Mouse (Mus musculus) liver, embryonic 14.5 days (tissue): Measurements from ENCODE around the gene Sfi1. TPM values are rescaled to one million over a fixed set of nuclear protein-coding genes. Genes with fewer than 3 reads are reported as not detected.
"Not testable (repeated sequence)": the region's sequence is repeated elsewhere in the genome, so short reads cannot be mapped to it uniquely, and the experiment has no call there.

Source experiments
- ATAC-seq: fragments of 200-750 bp; cut with Nextera tagmentation; 2 replicates; pipeline ENCODE4 v1.8.0; 2017; ENCODE audit warnings: moderate number of reproducible peaks, mild to moderate bottlenecking, moderate library complexity; ENCODE audit not compliant: insufficient read depth
- DNase-seq, 3 experiments: peaks; one replicate each; pipeline ENCODE4 v3.0.0-alpha.2; 2012 to 2013; ENCODE audit warnings: low read depth in 3 of 3, low spot score in 3 of 3
- H3K27ac ChIP-seq: fragments of 300-500 bp; sonication (generic); 2 replicates; pipeline ENCODE4 v1.5.1; 2014; ENCODE audit warnings: moderate library complexity, mild to moderate bottlenecking, control low read depth, inconsistent platforms
- H3K27me3 ChIP-seq: fragments of 300-500 bp; sonication (generic); 2 replicates; pipeline ENCODE4 v1.6.1; 2014; ENCODE audit warnings: mild to moderate bottlenecking, low read length, moderate library complexity; ENCODE audit not compliant: control insufficient read depth, insufficient read depth
- H3K36me3 ChIP-seq: fragments of 300-500 bp; sonication (generic); replicated peaks from 2 replicates; pipeline ENCODE4 v1.6.1; 2014; ENCODE audit warnings: low read depth; ENCODE audit not compliant: control insufficient read depth, insufficient read depth
- H3K4me1 ChIP-seq, 2 experiments: fragments of 200-500 bp in 1 of 2; fragments of 300-500 bp in 1 of 2; sonication (generic) in 1 of 2; replicated peaks; 2 replicates each; pipeline ENCODE4 v1.6.1; 2012 to 2014; ENCODE audit warnings: antibody characterized with exemption in 1 of 2, inconsistent platforms in 1 of 2, low read length in 1 of 2; ENCODE audit not compliant: control insufficient read depth in 2 of 2, insufficient read depth in 2 of 2
- H3K4me2 ChIP-seq: fragments of 300-500 bp; sonication (generic); 2 replicates; pipeline ENCODE4 v1.6.1; 2014; ENCODE audit warnings: low read depth, mild to moderate bottlenecking, control low read depth, moderate library complexity
- H3K4me3 ChIP-seq, 2 experiments: fragments of 200-500 bp in 1 of 2; fragments of 300-500 bp in 1 of 2; sonication (generic) in 1 of 2; 2 replicates each; pipeline ENCODE4 v1.5.1; 2012 to 2014; ENCODE audit warnings: low read depth in 2 of 2, low read length in 2 of 2, mild to moderate bottlenecking in 2 of 2, control low read depth in 1 of 2, inconsistent platforms in 1 of 2, moderate library complexity in 1 of 2; ENCODE audit not compliant: insufficient read depth in 1 of 2
- H3K9ac ChIP-seq: fragments of 300-500 bp; sonication (generic); replicated peaks from 2 replicates; pipeline ENCODE4 v1.6.1; 2014; ENCODE audit warnings: mild to moderate bottlenecking, control low read depth, moderate library complexity
- H3K9me3 ChIP-seq: fragments of 300-500 bp; sonication (generic); 2 replicates; pipeline ENCODE4 v1.6.1; 2016; ENCODE audit warnings: low read length, mixed read lengths; ENCODE audit not compliant: control insufficient read depth
- CTCF ChIP-seq: IDR thresholded peaks from 2 replicates; pipeline ENCODE4 v1.5.1; 2016; ENCODE audit warnings: antibody characterized with exemption, low read depth, control low read depth
- EP300 ChIP-seq: IDR thresholded peaks from 2 replicates; pipeline ENCODE4 v1.6.1; 2016; ENCODE audit warnings: antibody characterized with exemption, low read depth
- WGBS: fragments of 180-500 bp; shearing (Covaris S2); extraction: QIAGEN DNeasy Blood & Tissue Kit; methylation state at CpG from one replicate; pipeline ENCODE4 v1.1.7; 2014; ENCODE audit not compliant: insufficient replicate concordance; 5-methylcytosine and 5-hydroxymethylcytosine counted together
- polyA plus RNA-seq, 2 experiments: library from polyadenylated mRNA; depleted of rRNA in 1 of 2; stranded (reverse) in 1 of 2; unstranded in 1 of 2; fragments of >200 nt; fragmentation: Nextera tagmentation in 1 of 2; extraction: Ambion mirVana in 1 of 2; gene quantifications; 2 replicates each; pipeline versions ENCODE4 v1.2.1 to v1.2.3; 2012 to 2014

Sfi1 gene
- polyA plus RNA-seq, 2 experiments, result 1.7 to 5.4 TPM

GRCm38 (mm10) chr11:3202781-3203441 lies 9.6 kb upstream of the Sfi1 start:
- WGBS, result 0% methylated on average over 33 of the region's 57 CpGs
- DNase-seq (peak in 2 of 3 experiments; percentile 26 to 35), ATAC-seq (peak; percentile 68)
- Histone ChIP-seq H3K36me3 (peaks cover 30% of the 10 kb centered on the region), H3K27ac (no peak overlapping the region; the same call in 1 of the 2 replicates), H3K4me1 (peaks cover 0 to 5% of the 10 kb centered on the region in 2 experiments; a peak in 2 of 4 replicates), H3K4me2 (peak overlapping the region; percentile 63), H3K27me3 (no peaks in the 10 kb centered on the region), H3K9me3 (no peaks in the 10 kb centered on the region), H3K4me3 (peak overlapping the region; percentile 61 to 78), H3K9ac (peak overlapping the region; percentile 71)
- no peak for TF ChIP-seq EP300
- no peak for TF ChIP-seq CTCF

- Histone ChIP-seq H3K4me3 (peak within 1 kb of the TSS; percentile 61 to 78), H3K4me2 (peak within 1 kb of the TSS; percentile 63)
- DNase-seq, result peak; percentile 68 to 72 (median 68)
These were observed 9.0 kb upstream of the Sfi1 start, which contains the start of gene Eif4enif1 for GRCm38 (mm10) chr11:3202231-3202701. Gene Eif4enif1 (plus strand): TSS chr11:3202392.

GRCm38 (mm10) chr11:3201326-3202230 lies 8.3 kb upstream of the Sfi1 start:
- no peak for TF ChIP-seq CTCF
- TF ChIP-seq EP300, result no peak
- Histone ChIP-seq H3K27me3 (no peaks in the 10 kb centered on the region), H3K4me2 (peak overlapping the region; percentile 48), H3K36me3 (peaks cover 18% of the 10 kb centered on the region), H3K4me1 (peaks cover 0 to 5% of the 10 kb centered on the region in 2 experiments; a peak in 2 of 4 replicates), H3K27ac (peak overlapping the region; percentile 2), H3K9me3 (no peaks in the 10 kb centered on the region), H3K4me3 (peak overlapping the region; percentile 61 to 78), H3K9ac (peak overlapping the region; percentile 71)
- WGBS, result 7% methylated on average over 16 of the region's 16 CpGs
- DNase-seq (peak; percentile 57 to 77 (median 61)), ATAC-seq (peak; percentile 33)

More at GRCm38 (mm10) chr11:3202231-3202701, 9.0 kb upstream of the Sfi1 start, which contains the start of gene Eif4enif1:
- TF ChIP-seq EP300 (no peak), CTCF (no peak)
- H3K27me3 ChIP-seq, result no peaks in the 10 kb centered on the region
- peak; percentile 87 for ATAC-seq
- H3K36me3 ChIP-seq, result peaks cover 25% of the 10 kb centered on the region
- H3K9me3 ChIP-seq, result no peaks in the 10 kb centered on the region
- H3K9ac ChIP-seq, result peak within 1 kb of the TSS; percentile 71
- 0% methylated on average over 50 of the region's 57 CpGs for WGBS
- peaks cover 0 to 5% of the 10 kb centered on the region in 2 experiments; a peak in 2 of 4 replicates for H3K4me1 ChIP-seq
- H3K27ac ChIP-seq, result peak within 1 kb of the TSS; percentile 2

GRCm38 (mm10) chr11:3200636-3201035 lies 7.4 kb upstream of the Sfi1 start:
- H3K9me3 ChIP-seq, ATAC-seq, H3K4me1 ChIP-seq, H3K27ac ChIP-seq, DNase-seq, H3K4me3 ChIP-seq, H3K4me2 ChIP-seq, H3K27me3 ChIP-seq, H3K9ac ChIP-seq: not testable (repeated sequence)
- H3K36me3 ChIP-seq, result peaks cover 12% of the 10 kb centered on the region
- WGBS, result 87% methylated on average over 5 of the region's 7 CpGs

DNA sequence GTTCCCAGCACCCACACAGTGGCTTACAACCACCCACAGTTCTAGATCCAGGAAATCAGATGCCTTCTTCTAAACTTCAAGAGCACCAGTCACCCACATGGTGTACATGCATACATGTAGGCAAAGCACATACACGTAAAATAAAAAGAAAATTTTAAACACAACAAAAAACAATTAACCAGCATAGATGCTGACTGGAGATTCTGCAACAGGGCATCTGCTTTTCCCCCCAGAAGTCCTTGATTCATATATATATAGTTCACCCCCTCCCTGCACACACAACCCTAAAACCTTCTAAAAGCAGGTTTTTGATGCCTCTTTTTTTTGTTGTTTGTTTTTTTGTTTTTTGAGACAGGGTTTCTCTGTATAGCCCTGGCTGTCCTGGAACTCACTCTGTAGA lies 10.6 kb downstream of the Sfi1 start:
- not testable (repeated sequence) for H3K36me3 ChIP-seq, H3K27me3 ChIP-seq, H3K9ac ChIP-seq, H3K4me1 ChIP-seq, H3K27ac ChIP-seq, ATAC-seq, H3K4me2 ChIP-seq, H3K9me3 ChIP-seq, DNase-seq, H3K4me3 ChIP-seq
- 62% methylated on average over 1 of the region's 1 CpGs for WGBS

- 46% methylated on average over 1 of the region's 1 CpGs for WGBS
These were observed 11.3 kb downstream of the Sfi1 start for GRCm38 (mm10) chr11:3181971-3182370.

DNA sequence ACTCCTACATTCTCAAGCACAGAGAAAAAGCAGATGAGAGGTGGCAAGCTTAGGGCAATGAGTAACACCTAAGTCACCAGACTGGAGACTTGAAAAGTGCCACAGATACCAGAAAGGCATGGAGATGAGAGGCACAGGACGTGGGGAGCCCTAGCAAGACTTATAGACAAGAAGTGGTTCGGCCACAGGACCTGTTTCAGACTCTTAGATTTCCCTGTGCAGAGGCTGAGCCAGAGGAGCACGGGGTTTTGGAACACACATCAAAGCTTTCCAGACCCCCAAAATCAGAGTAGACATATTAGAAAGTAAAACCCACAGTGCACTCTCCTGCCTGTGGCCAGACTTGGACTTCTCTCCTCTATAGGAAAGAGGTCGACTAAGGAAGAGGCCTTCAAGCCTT lies 12.0 kb downstream of the Sfi1 start:
- H3K4me1 ChIP-seq, result not testable (repeated sequence)

More at GRCm38 (mm10) chr11:3181971-3182370, 11.3 kb downstream of the Sfi1 start:
- H3K9me3 ChIP-seq, H3K27me3 ChIP-seq, H3K36me3 ChIP-seq, H3K9ac ChIP-seq, H3K4me1 ChIP-seq, H3K4me3 ChIP-seq, H3K4me2 ChIP-seq, DNase-seq, H3K27ac ChIP-seq, ATAC-seq: not testable (repeated sequence)

More for the DNA sequence above, 12.0 kb downstream of the Sfi1 start:
- not testable (repeated sequence) for H3K4me2 ChIP-seq, H3K4me3 ChIP-seq, H3K27ac ChIP-seq, H3K27me3 ChIP-seq, H3K36me3 ChIP-seq, H3K9me3 ChIP-seq, DNase-seq, H3K9ac ChIP-seq, ATAC-seq
- WGBS, result 26% methylated on average over 4 of the region's 4 CpGs
